Mouse (Mus musculus) c-Kit-positive CD71-positive TER-119-negative erythroid progenitor cells, embryonic 14.5 days (primary cell): ENCODE results near the gene Ebf1.
A peak's percentile ranks its signal among the peaks of the same experiment; 100 is the strongest.

ENCODE experiments used
- DNase-seq: peaks from one replicate; pipeline ENCODE4 v3.0.0-alpha.2; 2013; ENCODE audit warnings: low read depth

Gene Ebf1

DNA sequence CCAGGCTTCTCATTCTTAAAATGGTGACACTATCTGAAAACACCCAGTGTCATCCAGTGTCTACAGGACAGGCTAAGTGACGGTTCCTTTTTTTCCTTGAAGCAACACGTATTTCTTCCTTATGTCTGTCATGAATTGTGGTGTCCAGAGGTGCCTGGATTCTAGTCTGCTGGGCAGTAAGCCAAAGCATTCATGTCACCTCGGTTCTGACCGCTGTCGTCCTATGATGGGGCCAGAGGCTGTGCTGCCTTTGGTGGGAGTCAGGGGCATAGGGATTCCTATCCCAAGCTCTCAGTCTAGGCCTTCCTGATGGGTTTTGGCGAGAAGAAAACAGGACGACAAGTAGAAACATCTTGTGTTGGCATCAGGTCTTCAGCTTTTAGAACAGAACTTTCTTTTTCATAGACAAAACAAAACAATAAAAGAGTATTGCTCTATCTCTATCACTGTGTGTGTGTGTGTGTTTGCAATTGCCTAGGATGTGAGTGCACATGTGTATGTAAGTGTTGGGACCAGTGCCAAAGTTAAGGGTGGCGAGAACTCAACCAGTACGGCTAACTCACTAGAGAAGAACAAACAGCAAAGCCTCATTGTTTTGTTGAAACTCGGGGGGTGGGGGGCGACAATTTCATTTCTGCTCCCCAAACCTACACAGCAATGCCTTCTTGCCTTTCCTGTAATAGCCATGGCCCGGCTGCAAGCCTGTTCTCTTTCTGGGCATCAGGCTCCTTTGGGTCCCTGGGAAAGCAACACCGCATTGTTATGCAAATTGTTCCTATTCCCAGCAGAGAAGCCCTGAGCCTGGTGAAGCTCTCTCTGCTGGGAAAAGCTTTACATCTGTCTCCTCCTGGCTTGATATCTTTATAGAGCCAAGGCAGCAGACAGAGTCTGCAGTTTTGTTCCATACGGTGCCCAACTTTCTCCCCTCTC lies 224.3 kb downstream of the Ebf1 start:
- no peak for DNase-seq

DNA sequence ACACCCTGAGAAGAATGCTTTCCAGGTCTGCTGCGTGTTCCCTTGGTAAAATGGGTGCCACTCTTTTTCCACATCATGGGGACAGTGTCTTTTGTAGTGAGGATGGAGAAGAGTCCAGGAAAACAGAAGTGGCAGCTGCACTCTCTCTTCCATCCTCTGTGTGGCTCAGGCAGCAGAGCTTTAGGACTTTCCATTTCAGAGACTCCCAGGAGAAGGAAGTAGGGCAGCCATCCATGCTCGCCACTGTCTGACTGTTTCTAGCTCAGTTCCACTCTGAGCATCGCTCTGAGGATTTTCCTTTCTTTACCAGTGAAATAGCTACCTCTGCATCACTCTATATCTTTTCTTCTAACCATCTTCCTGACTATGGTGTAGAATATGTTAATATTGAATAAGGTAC lies 234.8 kb downstream of the Ebf1 start:
- no peak for DNase-seq

- DNase-seq = no peak
These were observed 235.8 kb downstream of the Ebf1 start for GRCm38 (mm10) chr11:44852921-44853320.

DNA sequence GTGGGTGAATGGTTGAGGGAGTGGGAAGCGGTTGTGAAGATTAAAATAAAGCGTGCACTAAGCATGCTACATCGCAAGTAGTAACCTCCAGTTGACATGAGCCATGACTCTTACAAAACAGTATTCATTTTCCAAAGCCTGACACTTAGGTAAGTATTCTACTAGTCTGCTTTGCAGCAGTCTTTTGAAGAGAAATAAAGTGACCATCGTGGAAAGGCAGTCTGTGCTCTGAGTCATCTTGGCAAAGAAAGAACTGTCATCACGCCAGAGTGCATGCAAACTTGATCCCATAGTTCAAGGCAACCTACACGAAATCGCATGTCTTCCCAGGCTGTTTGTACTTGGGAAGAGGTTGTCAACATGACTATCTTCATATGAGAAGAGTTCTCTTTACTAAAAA lies 237.4 kb downstream of the Ebf1 start:
- no peak for DNase-seq

- no peak for DNase-seq
These were observed 244.0 kb downstream of the Ebf1 start for GRCm38 (mm10) chr11:44861108-44861507.

- DNase-seq = no peak
These were observed 246.8 kb downstream of the Ebf1 start for GRCm38 (mm10) chr11:44863910-44864309.

DNA sequence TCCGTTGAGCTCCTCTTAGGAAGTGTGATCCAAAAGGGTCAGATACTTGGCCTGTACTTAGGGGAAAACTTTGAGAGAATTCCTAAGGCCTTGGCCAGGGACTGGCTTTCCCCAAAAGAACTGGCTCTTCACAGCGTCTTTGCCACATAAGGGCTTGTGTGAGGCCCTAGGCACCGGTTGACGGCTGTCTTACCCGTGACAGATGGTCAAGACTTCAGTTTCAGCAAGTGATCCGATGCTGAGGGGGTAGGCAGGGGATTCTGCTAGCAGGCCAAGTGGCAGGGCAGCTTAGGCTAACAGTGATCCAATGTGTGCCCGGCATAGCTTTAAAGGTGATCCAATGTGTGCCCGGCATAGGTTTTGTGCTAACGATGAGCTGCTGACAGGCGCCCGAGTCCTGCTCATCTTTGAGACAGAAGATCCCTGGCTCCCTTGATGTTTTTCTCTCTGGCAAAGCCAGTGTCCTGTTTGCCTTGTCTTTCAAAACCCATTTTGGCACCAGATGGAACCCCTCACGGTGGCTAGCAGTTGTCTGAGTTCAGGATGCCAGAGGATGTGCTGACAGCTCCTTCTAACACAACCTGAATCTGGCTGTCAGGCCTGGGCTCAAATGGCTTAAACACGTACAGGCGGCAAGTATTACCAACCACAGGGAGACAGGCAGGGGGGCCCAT lies 249.5 kb downstream of the Ebf1 start:
- no peak for DNase-seq

DNA sequence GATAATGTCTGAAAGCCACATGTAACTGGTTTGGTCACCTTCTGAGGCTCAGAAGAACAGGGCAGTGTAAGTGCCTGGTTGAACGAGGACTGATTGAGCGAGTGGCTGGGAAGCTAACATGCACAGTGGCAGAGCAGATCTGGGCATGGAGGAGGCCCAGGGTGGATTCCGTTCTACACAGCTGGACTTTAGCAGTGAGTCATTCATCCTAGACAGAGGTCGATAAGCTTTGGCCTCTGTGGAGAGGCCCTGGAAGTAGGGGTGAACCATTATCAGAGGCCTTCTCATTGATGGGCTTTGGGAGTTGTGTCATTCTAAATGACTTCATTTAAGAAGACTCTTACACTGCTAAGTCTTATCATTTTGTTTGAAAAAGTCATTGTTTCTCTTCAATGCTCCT lies 250.3 kb downstream of the Ebf1 start:
- no peak for DNase-seq

- DNase-seq = no peak
These were observed 256.8 kb downstream of the Ebf1 start for GRCm38 (mm10) chr11:44873876-44874275.

DNA sequence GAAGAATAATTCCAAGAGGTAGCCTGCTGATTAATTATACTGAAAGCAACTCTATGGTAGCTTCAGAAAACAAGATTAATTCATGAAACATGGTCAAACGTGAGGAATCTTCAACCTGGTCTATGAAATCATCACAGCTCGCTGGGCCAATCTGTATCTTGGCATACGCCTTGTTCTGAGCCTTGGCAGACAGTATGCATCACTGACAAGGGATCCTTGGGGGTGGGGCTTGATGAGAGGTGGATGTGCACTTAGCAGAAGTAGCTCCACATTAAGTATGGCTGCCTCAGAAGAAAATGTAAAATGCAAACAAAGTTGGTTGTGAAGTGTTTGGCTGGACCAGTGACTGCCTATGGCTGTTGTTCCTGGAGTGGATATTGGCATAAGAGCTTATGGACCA lies 258.1 kb downstream of the Ebf1 start:
- DNase-seq = no peak

GRCm38 (mm10) chr11:44881056-44881683 lies 264.1 kb downstream of the Ebf1 start:
- DNase-seq = no peak

DNA sequence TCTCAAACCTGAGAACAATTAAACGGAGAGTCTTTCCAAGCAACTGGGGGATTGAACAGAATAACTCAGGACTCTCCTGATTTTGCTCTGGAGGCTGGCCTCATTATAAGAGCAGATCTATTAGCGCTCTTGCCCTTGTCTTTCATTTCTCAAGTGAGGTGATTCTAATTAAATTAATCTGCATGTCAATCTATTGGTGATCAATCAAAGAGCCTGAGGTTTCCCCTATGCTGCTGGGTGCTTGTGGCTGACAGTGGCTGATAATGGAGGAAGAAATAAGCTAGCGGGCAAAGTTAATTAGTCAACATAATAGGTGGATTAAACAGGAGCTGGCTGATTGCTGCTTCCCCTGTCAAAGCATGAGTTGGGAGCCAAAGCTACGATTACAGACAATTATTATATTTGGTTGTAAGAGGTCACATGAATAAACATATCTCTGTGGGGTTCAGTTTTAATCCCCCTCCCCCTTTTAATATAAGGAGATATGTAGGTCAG lies 265.4 kb downstream of the Ebf1 start:
- no peak for DNase-seq

GRCm38 (mm10) chr11:44884337-44884736 lies 267.2 kb downstream of the Ebf1 start:
- no peak for DNase-seq

DNA sequence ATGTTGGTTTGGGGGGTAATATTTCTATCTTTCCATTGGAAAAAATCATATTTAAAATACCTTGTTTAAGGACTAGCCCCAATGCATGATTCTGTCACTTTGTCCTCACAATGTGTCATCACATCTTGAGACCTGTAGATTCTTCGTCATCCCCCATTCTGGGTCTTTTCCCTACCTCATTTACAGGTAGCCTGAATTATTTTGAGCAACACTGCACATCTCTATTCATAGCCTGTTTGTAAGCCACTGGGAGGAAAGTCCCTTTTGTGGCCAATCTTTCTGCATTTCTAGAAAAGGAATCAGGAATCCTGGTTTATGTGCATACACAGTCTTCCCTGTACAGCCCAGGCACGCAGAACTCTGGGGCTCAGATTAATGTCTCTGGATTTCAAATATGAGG lies 269.8 kb downstream of the Ebf1 start:
- no peak for DNase-seq

- DNase-seq = no peak
These were observed 270.6 kb downstream of the Ebf1 start for GRCm38 (mm10) chr11:44887691-44888090.

- no peak for DNase-seq
These were observed 271.3 kb downstream of the Ebf1 start for GRCm38 (mm10) chr11:44888390-44888789.

DNA sequence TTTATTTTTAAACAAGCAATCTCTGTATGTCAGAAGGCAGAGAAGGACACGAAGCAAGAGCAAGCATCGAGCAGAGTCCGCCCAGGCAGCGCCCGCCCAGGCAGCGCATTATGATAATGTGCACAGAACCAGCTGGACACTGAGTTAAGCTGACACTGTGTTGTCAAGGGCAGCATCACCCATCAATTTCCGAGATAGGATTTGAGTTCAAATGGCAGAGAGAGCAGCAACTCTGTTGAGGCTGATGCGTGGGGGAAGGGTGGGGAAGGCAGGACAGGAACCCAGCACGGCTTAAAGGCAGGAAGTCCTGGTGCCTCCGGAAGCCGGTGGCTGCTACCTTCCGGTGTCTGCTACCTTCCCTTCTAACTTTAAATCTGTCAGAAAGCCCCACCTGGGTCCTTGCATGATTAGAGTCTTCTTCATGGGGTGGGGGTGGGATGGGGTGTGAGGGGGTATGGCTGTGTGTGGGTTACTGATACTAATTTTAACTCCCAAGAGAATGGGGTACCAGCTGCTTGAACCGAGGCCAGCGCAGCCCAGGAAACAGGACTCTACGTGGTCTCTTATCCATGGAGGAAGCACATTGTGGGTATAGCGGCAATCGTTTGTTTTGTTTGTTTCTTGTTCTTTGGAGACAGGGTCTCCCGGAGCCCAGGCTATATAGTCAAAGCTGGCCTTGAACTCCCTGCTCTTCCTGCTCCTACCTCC lies 275.9 kb downstream of the Ebf1 start:
- no peak for DNase-seq

GRCm38 (mm10) chr11:44893986-44894385 lies 276.9 kb downstream of the Ebf1 start:
- no peak for DNase-seq

- no peak for DNase-seq
These were observed 277.7 kb downstream of the Ebf1 start for GRCm38 (mm10) chr11:44894798-44895197.

DNA sequence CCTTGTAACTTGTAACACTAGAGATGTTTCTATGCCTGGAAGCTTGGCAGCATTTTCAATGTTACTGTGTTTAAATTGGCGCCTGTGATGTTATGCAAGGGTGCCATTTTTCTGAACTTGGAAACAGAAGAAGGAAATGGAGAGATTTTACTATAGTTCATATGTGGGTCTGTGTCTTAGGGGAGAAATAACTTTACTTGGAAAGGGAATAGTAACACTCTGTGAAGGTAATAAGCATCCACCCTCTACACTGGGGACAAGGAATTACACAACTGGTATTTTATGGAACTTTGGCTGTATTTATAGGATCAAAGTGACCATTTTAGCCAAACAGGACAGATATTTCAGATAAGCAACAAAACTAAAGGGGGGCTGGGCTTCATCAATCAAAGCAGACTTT lies 278.8 kb downstream of the Ebf1 start:
- no peak for DNase-seq

- peak; percentile 11 for DNase-seq
These were observed 280.1 kb downstream of the Ebf1 start for GRCm38 (mm10) chr11:44897140-44897665.

DNA sequence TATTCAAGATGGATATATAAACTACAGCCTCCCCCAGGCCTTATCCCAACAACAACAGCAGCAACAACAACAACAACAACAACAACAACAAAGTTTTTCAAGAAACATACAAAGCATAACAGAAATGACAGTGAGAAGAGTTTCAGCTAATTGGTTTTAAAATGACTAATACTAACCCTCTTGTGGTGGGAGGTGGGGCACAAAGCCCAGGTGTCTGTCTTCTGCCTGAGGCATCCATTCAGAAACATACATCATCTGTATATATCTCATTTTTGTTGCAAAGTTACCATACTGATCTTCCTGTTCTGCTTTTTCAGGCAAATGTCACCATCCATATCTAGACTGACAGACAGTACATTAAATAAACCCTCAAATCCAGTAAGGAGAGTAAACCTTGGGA lies 282.4 kb downstream of the Ebf1 start:
- no peak for DNase-seq
